Mouse (Mus musculus): ENCODE measurements at regions not wholly inside any gene's neighbourhood (a gene's known extent, or its start where the extent isn't known, plus 50 kb on each side); places are given as distances from the start of the nearest gene placed in this dataset.

DNA sequence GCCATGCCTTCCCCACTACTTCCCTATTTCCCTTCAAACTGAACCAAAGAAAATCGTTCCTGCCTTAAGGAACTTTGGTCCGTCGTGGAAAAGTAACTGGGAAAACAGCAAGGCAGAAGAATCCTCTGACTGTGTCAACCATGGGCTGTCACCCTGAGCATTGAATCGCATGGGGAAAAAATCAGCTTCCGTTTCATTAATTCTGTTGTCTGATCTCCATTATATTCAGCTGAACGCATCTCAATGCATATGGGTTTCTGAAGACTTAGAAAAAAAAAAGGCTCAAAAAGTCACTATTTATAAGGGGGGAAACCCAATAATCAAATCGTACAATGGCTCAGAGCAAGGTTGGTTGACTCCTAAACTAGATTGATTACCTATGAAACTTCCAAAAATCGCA is 83.8 kb upstream of the Il12b start:
- TF ChIP-seq CTCF (IDR thresholded peaks at IDR 0.05; ENCODE audit: extremely low read depth, insufficient read depth, low read length) (no peak), POLR2A (IDR thresholded peaks at IDR 0.05; ENCODE audit: extremely low read depth, insufficient read depth, low read length) (no peak)
